Mouse (Mus musculus): ENCODE measurements around the gene Tsfm.
A peak's percentile ranks its signal among the peaks of the same experiment; 100 is the strongest.

The Tsfm gene

GRCm38 (mm10) chr10:127040569-127041214 lies 10.1 kb upstream of the Tsfm start:
- DNase-seq, result no peak

GRCm38 (mm10) chr10:127037641-127038040 lies 7.0 kb upstream of the Tsfm start:
- DNase-seq, result no peak

- DNase-seq, result no peak
Observed at GRCm38 (mm10) chr10:127036273-127036672, 5.6 kb upstream of the Tsfm start.

GRCm38 (mm10) chr10:127033301-127033741 lies 2.7 kb upstream of the Tsfm start:
- no peak for DNase-seq

GRCm38 (mm10) chr10:127018422-127018821 lies 12.2 kb downstream of the Tsfm start:
- no peak for DNase-seq

- DNase-seq, result no peak
Observed at GRCm38 (mm10) chr10:127017071-127017470, 13.6 kb downstream of the Tsfm start.

- DNase-seq, result no peak
Observed at GRCm38 (mm10) chr10:127016488-127016887, 14.2 kb downstream of the Tsfm start.

- no peak for DNase-seq
Observed at GRCm38 (mm10) chr10:127003806-127004205, 26.8 kb downstream of the Tsfm start.

GRCm38 (mm10) chr10:127003334-127003733 lies 27.3 kb downstream of the Tsfm start:
- DNase-seq, result no peak

GRCm38 (mm10) chr10:127002765-127003164 lies 27.9 kb downstream of the Tsfm start:
- DNase-seq, result no peak

- DNase-seq, result no peak
Observed at GRCm38 (mm10) chr10:127002056-127002455, 28.6 kb downstream of the Tsfm start.

- no peak for DNase-seq
Observed at GRCm38 (mm10) chr10:127001297-127001696, 29.3 kb downstream of the Tsfm start.

GRCm38 (mm10) chr10:127000529-127000928 lies 30.1 kb downstream of the Tsfm start, which contains the start of gene Avil:
TSS of gene Avil (plus strand) at chr10:127000709.
- DNase-seq, result no peak

- peak; percentile 38 for DNase-seq
Observed at GRCm38 (mm10) chr10:126997340-126998113, 33.1 kb downstream of the Tsfm start.

GRCm38 (mm10) chr10:126993621-126994020 lies 37.0 kb downstream of the Tsfm start:
- no peak for DNase-seq

- DNase-seq, result no peak
Observed at GRCm38 (mm10) chr10:126991676-126992075, 39.0 kb downstream of the Tsfm start.

- DNase-seq, result peak; percentile 83
Observed at GRCm38 (mm10) chr10:126990313-126991056, 40.2 kb downstream of the Tsfm start.

- no peak for DNase-seq
Observed at GRCm38 (mm10) chr10:126988513-126989165, 42.0 kb downstream of the Tsfm start.

- peak; percentile 58 for DNase-seq
Observed at GRCm38 (mm10) chr10:126987183-126988118, 43.2 kb downstream of the Tsfm start.

- DNase-seq, result peak; percentile 91
Observed at GRCm38 (mm10) chr10:126986541-126986961, 44.1 kb downstream of the Tsfm start.

- DNase-seq, result peak; percentile 54
Observed at GRCm38 (mm10) chr10:126985579-126985978, 45.1 kb downstream of the Tsfm start.

- DNase-seq, result peak; percentile 51
Observed at GRCm38 (mm10) chr10:126985127-126985526, 45.5 kb downstream of the Tsfm start.
